Mouse (Mus musculus) T-cell, adult 66 days (primary cell): ENCODE measurements around the gene 1700008P02Rik. TPM values are rescaled to one million over a fixed set of nuclear protein-coding genes. Genes with fewer than 3 reads are reported as not detected.

Source experiments
- total RNA-seq, 2 experiments: library from RNA; stranded (reverse); gene quantifications; 3 replicates in 1 of 2; 4 replicates in 1 of 2; pipeline ENCODE4 v1.2.4; 2023

Gene 1700008P02Rik
- not detected for total RNA-seq

GRCm38 (mm10) chr3:6620343-6620742 lies at the start of gene 1700008P02Rik:
1700008P02Rik (minus strand) TSS chr3:6620443.

